Mouse (Mus musculus): ENCODE results near the gene Sbsn.

The Sbsn gene

GRCm38 (mm10) chr7:30749824-30750606 is 1.3 kb upstream of the Sbsn start:
- in situ Hi-C loops (cut with MboI; ENCODE audit: low sequenced_read_pairs): no loop called here

DNA sequence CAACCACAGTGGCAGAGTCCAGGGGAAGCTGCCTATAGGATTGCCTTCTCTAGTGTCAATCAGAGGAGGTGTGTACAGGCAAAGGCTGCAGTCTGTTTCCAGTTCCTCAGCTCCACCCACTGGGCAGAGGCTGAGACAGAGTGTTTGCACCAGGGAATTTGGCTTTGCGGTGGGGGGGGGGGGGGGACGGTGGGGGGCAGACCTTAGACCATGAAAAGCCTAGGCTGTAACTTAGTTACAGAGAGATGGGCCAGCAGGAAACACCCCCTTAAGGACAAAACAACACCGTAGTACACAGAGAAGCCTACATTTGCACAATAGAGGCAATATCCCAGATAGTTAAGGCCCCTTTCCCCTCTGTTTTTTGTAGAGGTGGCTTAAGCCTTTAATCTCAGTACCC is 5.7 kb downstream of the Sbsn start:
- in situ Hi-C loops (cut with MboI; ENCODE audit: low sequenced_read_pairs): no loop called here

DNA sequence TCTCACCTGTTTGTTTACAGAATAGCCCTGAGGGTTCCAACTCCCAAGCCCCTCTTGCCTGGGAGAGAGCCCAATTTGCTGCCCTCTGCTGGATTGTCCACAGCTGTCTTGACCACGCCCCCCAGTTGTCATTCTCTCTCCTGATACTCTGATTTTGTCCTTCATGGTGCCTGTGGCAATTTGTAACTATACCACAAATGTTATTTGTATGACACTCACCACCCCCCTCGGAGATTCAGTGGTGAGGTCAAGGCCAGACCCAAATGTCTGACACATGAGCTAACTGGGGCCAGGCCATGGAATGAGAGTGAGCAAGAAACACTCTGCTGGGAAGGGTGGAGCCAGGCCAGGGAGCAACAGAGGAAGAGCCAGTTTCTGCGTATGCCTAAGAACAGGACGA is 7.6 kb downstream of the Sbsn start:
- in situ Hi-C loops (cut with MboI; ENCODE audit: low sequenced_read_pairs): no loop called here

DNA sequence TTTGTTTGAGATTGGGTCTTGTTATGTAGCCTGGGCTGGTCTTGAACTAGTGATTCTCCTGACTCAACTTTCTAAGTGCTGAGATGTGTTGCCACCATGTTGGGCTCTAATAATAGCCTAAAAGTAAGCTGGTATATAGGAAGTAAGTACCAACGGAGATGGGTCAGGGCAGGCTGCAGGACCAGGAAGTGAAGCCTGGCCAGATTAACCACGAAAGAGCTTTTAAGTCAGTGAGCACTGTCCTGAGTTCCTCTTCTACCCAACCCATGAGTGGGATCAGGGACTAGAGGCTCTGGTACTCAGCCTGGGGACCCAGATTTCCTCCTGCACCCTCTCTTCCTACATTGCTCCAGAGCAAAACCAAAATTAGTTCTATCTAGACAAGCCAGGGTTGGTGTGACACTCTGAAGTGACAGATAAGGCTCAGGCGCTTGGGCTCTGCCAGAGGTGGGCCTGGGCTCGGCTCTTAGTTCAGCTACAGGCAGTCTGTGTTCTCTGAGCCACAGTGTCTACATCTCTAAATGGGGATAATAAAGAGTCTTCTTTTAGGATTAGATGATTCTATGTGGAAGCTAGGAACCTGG is 10.6 kb downstream of the Sbsn start:
- in situ Hi-C loops (cut with MboI; ENCODE audit: low sequenced_read_pairs): no loop called here

GRCm38 (mm10) chr7:30763456-30763855 is 12.2 kb downstream of the Sbsn start, which contains the start of gene Dmkn:
Dmkn (plus strand) TSS chr7:30763756.
- in situ Hi-C loops (cut with MboI; ENCODE audit: low sequenced_read_pairs): no loop called here

- in situ Hi-C loops (cut with MboI; ENCODE audit: low sequenced_read_pairs): no loop called here
Observed at GRCm38 (mm10) chr7:30765173-30765572, 13.9 kb downstream of the Sbsn start.

- in situ Hi-C loops (cut with MboI; ENCODE audit: low sequenced_read_pairs): no loop called here
Observed at GRCm38 (mm10) chr7:30766408-30766807, 15.1 kb downstream of the Sbsn start.

DNA sequence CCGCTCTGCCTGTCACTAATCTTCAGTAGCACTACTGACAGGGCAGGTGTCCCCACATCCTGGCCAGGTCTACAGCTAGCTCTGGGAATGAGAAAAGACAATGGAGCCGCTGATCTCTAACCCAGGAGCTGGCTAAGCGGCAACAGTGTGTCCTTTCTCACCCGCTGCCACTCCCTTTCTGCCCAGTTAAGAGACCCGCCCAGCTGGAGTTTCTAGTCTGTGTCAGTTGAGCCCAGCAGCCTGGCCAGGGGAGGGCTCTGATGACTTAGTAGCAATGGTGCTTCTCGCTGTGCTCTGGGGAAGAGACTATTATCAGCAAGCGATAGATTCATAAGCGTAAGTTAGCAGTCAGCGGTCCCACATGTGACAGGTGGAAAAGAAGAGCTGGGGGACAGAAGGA is 18.0 kb downstream of the Sbsn start:
- in situ Hi-C loops (cut with MboI; ENCODE audit: low sequenced_read_pairs): no loop called here

DNA sequence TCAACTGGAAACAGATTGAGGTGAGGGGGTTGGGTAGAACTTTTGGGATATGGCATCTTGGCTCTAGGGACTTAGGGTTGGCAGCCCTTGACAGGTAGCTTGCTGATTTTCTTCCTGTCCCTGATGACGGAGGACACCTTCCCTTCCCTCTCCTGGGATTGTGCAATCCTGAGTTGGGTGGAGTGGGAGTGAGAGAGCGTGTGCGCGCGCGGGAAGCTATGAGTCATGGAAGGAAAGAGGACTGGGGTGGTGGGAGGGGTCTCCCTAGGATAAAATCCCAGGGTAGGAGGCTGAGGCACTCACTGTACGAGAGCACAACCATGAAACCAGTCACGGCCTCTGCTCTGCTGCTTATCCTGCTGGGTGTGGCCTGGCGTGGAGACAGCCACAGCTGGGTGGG is 24.8 kb downstream of the Sbsn start:
- in situ Hi-C loops (cut with MboI; ENCODE audit: low sequenced_read_pairs): no loop called here

GRCm38 (mm10) chr7:30777081-30777579 is 25.9 kb downstream of the Sbsn start:
- in situ Hi-C loops (cut with MboI; ENCODE audit: low sequenced_read_pairs): no loop called here

- in situ Hi-C loops (cut with MboI; ENCODE audit: low sequenced_read_pairs): no loop called here
Observed at GRCm38 (mm10) chr7:30777911-30778310, 26.6 kb downstream of the Sbsn start.

GRCm38 (mm10) chr7:30781792-30782191 is 30.5 kb downstream of the Sbsn start:
- in situ Hi-C loops (cut with MboI; ENCODE audit: low sequenced_read_pairs): no loop called here

- in situ Hi-C loops (cut with MboI; ENCODE audit: low sequenced_read_pairs): no loop called here
Observed at GRCm38 (mm10) chr7:30782658-30783057, 31.4 kb downstream of the Sbsn start.

DNA sequence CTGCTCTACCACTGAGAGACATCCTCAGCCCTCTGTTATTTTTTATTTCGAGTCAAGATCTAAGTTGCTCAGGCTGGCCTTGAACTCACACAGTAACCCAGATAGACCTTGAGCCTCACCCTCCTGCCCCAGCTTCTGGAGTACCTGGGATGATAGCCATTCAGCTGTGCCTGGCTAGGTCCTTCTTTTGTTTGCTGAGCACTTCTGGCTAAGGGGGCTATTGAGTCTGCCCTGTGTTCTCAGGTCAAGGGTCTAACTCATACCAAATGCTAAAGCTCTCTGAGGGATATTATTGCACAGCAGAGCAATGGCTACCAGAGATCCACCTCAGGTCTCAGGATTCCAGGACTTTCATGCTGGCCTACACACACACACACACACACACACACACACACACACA is 33.9 kb downstream of the Sbsn start:
- in situ Hi-C loops (cut with MboI; ENCODE audit: low sequenced_read_pairs): no loop called here

DNA sequence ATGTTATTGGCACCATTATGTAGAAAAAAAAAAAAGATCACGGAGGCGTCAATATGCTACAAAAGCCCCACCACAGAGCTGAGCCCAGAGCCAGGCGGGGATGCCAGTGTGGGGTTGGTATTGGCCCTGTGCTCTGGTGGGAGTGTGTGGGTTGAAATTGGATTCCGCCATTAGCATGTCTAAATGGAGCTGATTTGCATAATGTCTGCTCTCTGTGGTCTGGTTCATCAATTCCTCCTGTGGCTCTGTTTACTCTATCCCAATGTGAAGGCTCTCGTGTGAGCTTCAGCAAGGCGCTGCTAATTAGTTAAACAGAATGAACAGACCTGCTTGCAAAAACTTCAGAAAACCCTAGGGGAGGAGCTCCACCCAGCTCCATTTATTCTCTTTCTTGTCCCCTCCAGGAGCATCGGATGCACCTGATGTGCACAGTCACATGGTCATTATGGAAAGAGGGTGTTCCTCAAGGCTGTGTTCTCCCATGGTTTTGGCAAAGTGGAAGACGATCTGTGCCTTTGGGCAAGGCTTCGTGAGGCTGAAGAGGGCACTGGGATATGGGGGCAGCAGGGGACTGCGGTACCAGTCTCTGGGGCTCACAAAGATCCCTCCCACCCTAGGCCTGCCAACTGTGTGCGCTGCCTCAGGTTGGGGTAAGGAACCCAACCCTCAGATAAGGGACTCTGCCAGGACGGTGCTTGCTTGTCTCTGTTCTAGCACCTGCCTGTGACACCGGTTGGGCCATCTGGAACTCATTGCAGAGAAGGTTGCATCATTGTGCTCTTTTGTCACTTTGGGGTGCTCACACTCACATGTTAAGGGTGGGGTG is 34.7 kb downstream of the Sbsn start:
- in situ Hi-C loops (cut with MboI; ENCODE audit: low sequenced_read_pairs): no loop called here

GRCm38 (mm10) chr7:30787377-30788022 is 36.2 kb downstream of the Sbsn start, which contains the start of gene Krtdap:
Krtdap (plus strand) TSS chr7:30787896.
- in situ Hi-C loops (cut with MboI; ENCODE audit: low sequenced_read_pairs): no loop called here

GRCm38 (mm10) chr7:30790141-30790540 is 38.9 kb downstream of the Sbsn start:
- in situ Hi-C loops (cut with MboI; ENCODE audit: low sequenced_read_pairs): no loop called here

- in situ Hi-C loops (cut with MboI; ENCODE audit: low sequenced_read_pairs): no loop called here
Observed at GRCm38 (mm10) chr7:30791921-30792320, 40.6 kb downstream of the Sbsn start.

DNA sequence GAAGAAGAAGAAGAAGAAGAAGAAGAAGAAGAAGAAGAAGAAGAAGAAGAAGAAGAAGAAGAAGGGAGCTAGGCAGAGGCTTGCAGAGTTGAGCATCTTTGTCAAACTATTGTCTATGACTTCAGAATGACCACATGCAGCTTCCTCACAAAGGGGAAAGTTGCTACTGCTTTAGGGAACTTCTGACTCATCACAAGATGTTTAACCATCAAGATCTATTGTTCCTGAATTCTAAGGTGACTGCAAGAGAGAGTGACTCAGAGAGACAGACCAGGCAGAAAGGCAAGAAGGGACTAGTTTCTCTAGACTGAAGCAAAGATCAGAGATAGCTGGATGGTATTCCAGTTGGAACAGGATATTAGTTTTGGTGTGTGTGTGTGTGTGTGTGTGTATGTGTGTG is 43.6 kb downstream of the Sbsn start:
- in situ Hi-C loops (cut with MboI; ENCODE audit: low sequenced_read_pairs): no loop called here

DNA sequence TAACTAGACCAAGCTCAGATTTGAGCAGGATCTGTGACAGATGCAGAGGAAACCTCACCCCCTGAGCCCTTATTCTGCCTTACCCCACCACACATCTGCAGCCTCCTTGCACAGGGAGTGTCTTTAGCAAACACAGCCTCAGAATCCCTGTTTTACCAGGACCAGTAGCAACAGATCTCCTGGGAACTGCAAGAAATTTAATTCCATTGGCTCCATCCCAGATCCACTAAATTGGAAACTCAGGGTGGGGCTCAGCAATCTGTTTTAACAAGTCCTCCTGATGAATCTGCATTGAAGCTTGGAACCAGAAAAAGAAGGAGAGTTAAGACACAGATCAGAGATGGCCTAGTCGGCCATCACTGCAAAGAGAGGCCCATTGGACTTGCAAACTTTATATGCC is 45.5 kb downstream of the Sbsn start:
- in situ Hi-C loops (cut with MboI; ENCODE audit: low sequenced_read_pairs): no loop called here

GRCm38 (mm10) chr7:30800653-30801052 is 49.4 kb downstream of the Sbsn start:
- in situ Hi-C loops (cut with MboI; ENCODE audit: low sequenced_read_pairs): no loop called here

Measured in CH12F3 (cell line).